11 mouse cellular contexts compared by ENCODE assay signal in the genomic region with DNA sequence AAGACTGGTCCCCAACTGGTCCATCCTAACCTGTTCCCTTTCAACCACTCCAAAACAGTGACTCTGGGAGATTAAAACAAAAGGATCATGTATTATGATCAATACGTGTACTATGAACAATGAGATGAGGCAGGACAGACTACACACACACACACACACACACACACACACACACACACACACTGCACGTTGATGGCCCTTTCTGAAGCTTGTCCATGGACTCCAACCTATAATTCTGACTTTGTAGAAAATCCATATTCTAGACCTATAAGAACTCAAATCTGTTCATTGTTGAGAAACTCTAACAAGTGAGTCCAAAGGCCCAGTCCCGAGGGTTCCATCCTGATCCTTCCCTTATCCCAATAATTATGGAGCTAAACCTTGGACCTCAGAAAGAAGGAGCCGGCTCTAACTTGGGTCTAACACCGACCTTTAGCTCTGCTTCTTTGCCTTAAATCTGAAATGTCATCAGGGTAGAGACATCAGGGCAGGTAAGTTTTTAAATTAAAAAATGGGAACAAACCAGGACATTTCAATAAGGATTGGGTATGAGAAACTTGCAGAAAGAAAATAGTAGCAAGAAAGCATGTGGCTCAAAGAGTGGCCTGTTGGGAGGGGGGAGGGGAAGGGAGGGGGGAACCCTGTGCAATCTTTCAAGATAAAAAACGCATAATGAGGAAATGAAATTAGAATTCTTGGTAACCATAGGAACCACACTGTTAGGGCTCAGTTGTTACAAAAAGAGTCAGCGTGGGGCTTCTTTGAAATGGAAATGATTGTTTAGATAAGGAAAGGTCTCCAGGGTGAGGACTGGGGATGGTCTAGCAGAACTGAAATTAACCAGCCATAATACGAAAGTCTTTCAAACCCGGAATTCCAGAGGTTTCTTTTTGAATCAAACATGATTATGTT.
DNase-seq lines count a peak whose midpoint lies in the region; ATAC-seq and TF ChIP-seq lines count a peak whose summit lies in the region.
"Had no signal": no experiment of that assay in that cellular context is flagged by ENCODE, and none has a peak within 500 bp of the region (broad histone marks: within the 10 kb centered on the region; RNA-seq: fewer than 3 reads in every experiment).

No protein-coding gene starts in this region.

- H3K4me3 ChIP-seq in left cerebral cortex, adult 2 months, result no peak overlapping the region
- no peak overlapping the region for H3K4me3 ChIP-seq in embryonic facial prominence, embryonic 12.5 days
- H3K4me3 ChIP-seq in neural tube, embryonic 15.5 days (replicated peaks), result no peak overlapping the region
- no peak overlapping the region for H3K4me3 ChIP-seq in liver, embryonic 11.5 days (ENCODE audit: low read depth, low read length)
- H3K4me3 ChIP-seq: limb, embryonic 15.5 days had no signal

- ATAC-seq in embryonic facial prominence, embryonic 12.5 days (ENCODE audit: insufficient number of reproducible peaks, insufficient read depth, low FRiP score, low TSS enrichment), result no peak
- peak; percentile 90; the same call in 1 of the 2 replicates for ATAC-seq in neural tube, embryonic 15.5 days (ENCODE audit: low FRiP score)
- no peak for ATAC-seq in liver, embryonic 11.5 days (replicated peaks; ENCODE audit: low FRiP score)

- H3K4me2 ChIP-seq in embryonic facial prominence, embryonic 12.5 days (replicated peaks), result 0 out of 2 replicates have a peak overlapping the region, but pooled peaks have one; percentile 3
- no peak overlapping the region for H3K4me2 ChIP-seq in neural tube, embryonic 15.5 days
- no peak overlapping the region for H3K4me2 ChIP-seq in liver, embryonic 11.5 days
- H3K4me2 ChIP-seq: limb, embryonic 15.5 days had no signal

- no peaks in the 10 kb centered on the region for H3K36me3 ChIP-seq in embryonic facial prominence, embryonic 12.5 days
- H3K36me3 ChIP-seq in neural tube, embryonic 15.5 days, result no peaks in the 10 kb centered on the region
- no peaks in the 10 kb centered on the region for H3K36me3 ChIP-seq in liver, embryonic 11.5 days (ENCODE audit: control insufficient read depth, insufficient read depth, low read length)
- H3K36me3 ChIP-seq: limb, embryonic 15.5 days had no signal

- peaks cover 12% of the 10 kb centered on the region for H3K4me1 ChIP-seq in embryonic facial prominence, embryonic 12.5 days
- H3K4me1 ChIP-seq in neural tube, embryonic 15.5 days, result peaks cover 5% of the 10 kb centered on the region
- H3K4me1 ChIP-seq in liver, embryonic 11.5 days (replicated peaks; ENCODE audit: control insufficient read depth, insufficient read depth, low read length), result no peaks in the 10 kb centered on the region; the same call in 1 of the 2 replicates

- DNase-seq in left cerebral cortex, adult 2 months (ENCODE audit: extremely low spot score in 1 of 2, low spot score in 2 of 2), result no peak
- no peak for DNase-seq in left cerebral cortex, postnatal 25 days (ENCODE audit: low spot score in 2 of 2)
- DNase-seq in induced T-regulatory cell, adult 2 months (ENCODE audit: low read depth), result peak; percentile 51
- no peak for DNase-seq in urinary bladder, adult 18-20 months (ENCODE audit: low spot score in 2 of 2)
- DNase-seq in liver, embryonic 11.5 days (ENCODE audit: low spot score), result no peak
- no peak for DNase-seq in adipocyte (ENCODE audit: low spot score)
- DNase-seq: kidney, adult 11 months; thymus, adult 2 months had no signal

- H3K9me3 ChIP-seq in embryonic facial prominence, embryonic 12.5 days, result no peaks in the 10 kb centered on the region
- H3K9me3 ChIP-seq in neural tube, embryonic 15.5 days (replicated peaks), result no peaks in the 10 kb centered on the region
- H3K9me3 ChIP-seq in liver, embryonic 11.5 days (ENCODE audit: control insufficient read depth, low read length), result no peaks in the 10 kb centered on the region
- H3K9me3 ChIP-seq: limb, embryonic 15.5 days had no signal

- no peak for TF ChIP-seq CTCF in left cerebral cortex, adult 2 months (IDR thresholded peaks at IDR 0.05)

- peak overlapping the region; percentile 60 for H3K27ac ChIP-seq in left cerebral cortex, adult 2 months
- H3K27ac ChIP-seq in embryonic facial prominence, embryonic 12.5 days, result no peak overlapping the region
- no peak overlapping the region for H3K27ac ChIP-seq in neural tube, embryonic 15.5 days (replicated peaks)
- H3K27ac ChIP-seq in liver, embryonic 11.5 days (ENCODE audit: low read depth, low read length), result no peak overlapping the region
- H3K27ac ChIP-seq: limb, embryonic 15.5 days had no signal

- WGBS in embryonic facial prominence, embryonic 12.5 days, result 47% methylated on average over 9 of the region's 9 CpGs
- WGBS in neural tube, embryonic 15.5 days, result 44% methylated on average over 9 of the region's 9 CpGs
- WGBS in liver, embryonic 11.5 days, result 58% methylated on average over 9 of the region's 9 CpGs

- no peak overlapping the region for H3K9ac ChIP-seq in embryonic facial prominence, embryonic 12.5 days
- H3K9ac ChIP-seq in neural tube, embryonic 15.5 days (replicated peaks), result no peak overlapping the region
- H3K9ac ChIP-seq in liver, embryonic 11.5 days (ENCODE audit: low read depth, low read length), result no peak overlapping the region
- H3K9ac ChIP-seq: limb, embryonic 15.5 days had no signal

- intact Hi-C loops in left cerebral cortex, adult 2 months (cut with DNase I), result no loop called here
- intact Hi-C loops in left cerebral cortex, postnatal 25 days (cut with DNase I), result no loop called here

- no peaks in the 10 kb centered on the region for H3K27me3 ChIP-seq in embryonic facial prominence, embryonic 12.5 days
- no peaks in the 10 kb centered on the region for H3K27me3 ChIP-seq in neural tube, embryonic 15.5 days (replicated peaks)
- H3K27me3 ChIP-seq in liver, embryonic 11.5 days (replicated peaks; ENCODE audit: control insufficient read depth, insufficient read depth, low read length), result no peaks in the 10 kb centered on the region
- H3K27me3 ChIP-seq: limb, embryonic 15.5 days had no signal
